Mouse (Mus musculus): ENCODE measurements around the gene Hspb6.

Hspb6 gene

GRCm38 (mm10) chr7:30553021-30553589 lies 1.1 kb downstream of the Hspb6 start:
- no peak for DNase-seq (ENCODE audit: low read depth in 2 of 2, low spot score in 2 of 2)

- no peak for DNase-seq (ENCODE audit: low read depth in 2 of 2, low spot score in 2 of 2)
Observed at GRCm38 (mm10) chr7:30553810-30554584, 2.0 kb downstream of the Hspb6 start.

GRCm38 (mm10) chr7:30556894-30557536 lies 5.0 kb downstream of the Hspb6 start:
- peak in 1 of 2 experiments; percentile 46 for DNase-seq (ENCODE audit: low read depth in 2 of 2, low spot score in 2 of 2)

- DNase-seq (ENCODE audit: low read depth in 2 of 2, low spot score in 2 of 2): no peak
Observed at GRCm38 (mm10) chr7:30557901-30558514, 6.0 kb downstream of the Hspb6 start.

- DNase-seq (ENCODE audit: low read depth in 2 of 2, low spot score in 2 of 2): no peak
Observed at GRCm38 (mm10) chr7:30558656-30559442, 6.9 kb downstream of the Hspb6 start.

GRCm38 (mm10) chr7:30559443-30559954 lies 7.5 kb downstream of the Hspb6 start, which contains the start of gene Lin37:
TSS of gene Lin37 (minus strand) at chr7:30559838.
- peak; percentile 79 to 85 for DNase-seq (ENCODE audit: low read depth in 2 of 2, low spot score in 2 of 2)

GRCm38 (mm10) chr7:30560296-30560695 lies 8.3 kb downstream of the Hspb6 start:
- DNase-seq (ENCODE audit: low read depth in 2 of 2, low spot score in 2 of 2): no peak

GRCm38 (mm10) chr7:30562526-30563116 lies 10.6 kb downstream of the Hspb6 start:
- no peak for DNase-seq (ENCODE audit: low read depth in 2 of 2, low spot score in 2 of 2)

GRCm38 (mm10) chr7:30563117-30563905 lies 11.3 kb downstream of the Hspb6 start, which contains the start of the genes U2af1l4, Gm49396 and Psenen:
TSS of gene U2af1l4 (plus strand) at chr7:30563301.
TSS of gene Gm49396 (plus strand) at chr7:30563344.
TSS of gene Psenen (minus strand) at chr7:30563627.
- peak; percentile 89 to 91 for DNase-seq (ENCODE audit: low read depth in 2 of 2, low spot score in 2 of 2)

- DNase-seq (ENCODE audit: low read depth in 2 of 2, low spot score in 2 of 2): peak; percentile 58 to 72
Observed at GRCm38 (mm10) chr7:30563906-30564280, 11.9 kb downstream of the Hspb6 start.

- no peak for DNase-seq (ENCODE audit: low read depth in 2 of 2, low spot score in 2 of 2)
Observed at GRCm38 (mm10) chr7:30564970-30565571, 13.1 kb downstream of the Hspb6 start, which contains the start of gene Igflr1. TSS of gene Igflr1 (plus strand) at chr7:30565427.

- DNase-seq (ENCODE audit: low read depth in 2 of 2, low spot score in 2 of 2): no peak
Observed at GRCm38 (mm10) chr7:30566033-30566432, 14.1 kb downstream of the Hspb6 start.

GRCm38 (mm10) chr7:30567555-30567954 lies 15.6 kb downstream of the Hspb6 start:
- DNase-seq (ENCODE audit: low read depth in 2 of 2, low spot score in 2 of 2): no peak

GRCm38 (mm10) chr7:30572389-30572788 lies 20.4 kb downstream of the Hspb6 start:
- DNase-seq (ENCODE audit: low read depth in 2 of 2, low spot score in 2 of 2): no peak

GRCm38 (mm10) chr7:30572969-30573368 lies 21.0 kb downstream of the Hspb6 start:
- no peak for DNase-seq (ENCODE audit: low read depth in 2 of 2, low spot score in 2 of 2)

GRCm38 (mm10) chr7:30579950-30580349 lies 28.0 kb downstream of the Hspb6 start:
- DNase-seq (ENCODE audit: low read depth in 2 of 2, low spot score in 2 of 2): no peak

GRCm38 (mm10) chr7:30581547-30581946 lies 29.6 kb downstream of the Hspb6 start:
- no peak for DNase-seq (ENCODE audit: low read depth in 2 of 2, low spot score in 2 of 2)

- no peak for DNase-seq (ENCODE audit: low read depth in 2 of 2, low spot score in 2 of 2)
Observed at GRCm38 (mm10) chr7:30584339-30584738, 32.4 kb downstream of the Hspb6 start.

GRCm38 (mm10) chr7:30585170-30585569 lies 33.2 kb downstream of the Hspb6 start:
- no peak for DNase-seq (ENCODE audit: low read depth in 2 of 2, low spot score in 2 of 2)

Measured in CD8-positive naive resting alpha-beta T cell, adult 2 months (primary cell).